Comparison of ENCODE assay signal across 17 mouse cellular contexts in the genomic region with DNA sequence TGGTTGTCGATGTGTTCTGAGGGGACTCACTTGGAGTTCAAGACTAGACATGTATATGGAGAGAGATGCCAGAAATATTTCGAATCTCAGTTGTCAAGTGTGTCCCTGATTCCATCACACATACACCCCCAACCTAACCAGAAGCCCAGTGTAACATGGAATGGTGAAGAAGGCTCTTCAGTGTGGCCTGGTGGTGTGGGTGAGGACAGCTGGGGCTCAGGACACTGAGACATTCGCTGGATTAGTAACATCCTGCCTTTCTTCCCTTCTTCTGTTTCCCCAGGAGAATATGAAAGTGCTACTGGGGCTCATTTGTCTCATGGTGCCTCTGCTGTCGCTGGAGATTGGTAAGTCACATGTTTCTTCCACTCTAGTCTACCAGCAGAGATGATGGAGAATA.
"Had no signal": no experiment of that assay in that cellular context is flagged by ENCODE, and none has a peak within 500 bp of the region (broad histone marks: within the 10 kb centered on the region; RNA-seq: fewer than 3 reads in every experiment).

No protein-coding gene starts in this region.

- H3K4me2 ChIP-seq: lung, embryonic 14.5 days; midbrain, embryonic 12.5 days; neural tube, embryonic 12.5 days had no signal

- H3K4me3 ChIP-seq: midbrain, embryonic 10.5 days; midbrain, embryonic 12.5 days; neural tube, embryonic 12.5 days had no signal

- ATAC-seq: midbrain, embryonic 16.5 days had no signal

- DNase-seq: lung, adult 18-20 months; lung, embryonic 14.5 days; lung, postnatal 10 days; lung, postnatal 4 days; midbrain, embryonic 14.5 days; retina, postnatal 1 day; right cerebral cortex, adult 18-20 months; right cerebral cortex, postnatal 25 days; right cerebral cortex, postnatal 4 days; spleen, adult 18-20 months; thymus, adult 18-20 months; thymus, postnatal 14 days; thymus, postnatal 36 days had no signal

- H3K4me1 ChIP-seq: midbrain, embryonic 10.5 days; midbrain, embryonic 12.5 days; neural tube, embryonic 12.5 days had no signal

- H3K27me3 ChIP-seq: midbrain, embryonic 12.5 days; neural tube, embryonic 12.5 days had no signal

- H3K9me3 ChIP-seq: midbrain, embryonic 10.5 days; midbrain, embryonic 12.5 days; neural tube, embryonic 12.5 days had no signal

- H3K36me3 ChIP-seq: midbrain, embryonic 10.5 days; midbrain, embryonic 12.5 days; neural tube, embryonic 12.5 days had no signal
